Mouse (Mus musculus): ENCODE measurements around the gene Tcte3. TPM values are rescaled to one million over a fixed set of nuclear protein-coding genes. Genes with fewer than 3 reads are reported as not detected.
"Not testable (repeated sequence)": the region's sequence is repeated elsewhere in the genome, so short reads cannot be mapped to it uniquely, and the experiment has no call there.

Gene Tcte3
- polyA plus RNA-seq, 1 experiment from 2014 or later = 3.5 TPM

GRCm38 (mm10) chr17:15065391-15066024, 24.2 kb upstream of the Tcte3 start:
- no peaks in the 10 kb centered on the region for H3K27me3 ChIP-seq (replicated peaks)
- peaks cover 12% of the 10 kb centered on the region; the same call in 1 of the 2 replicates for H3K4me1 ChIP-seq
- no peak overlapping the region for H3K9ac ChIP-seq
- no peak overlapping the region for H3K27ac ChIP-seq
- no peak overlapping the region for H3K4me3 ChIP-seq
- no peak overlapping the region for H3K4me2 ChIP-seq
- no peak for ATAC-seq
- H3K36me3 ChIP-seq = peaks cover 29% of the 10 kb centered on the region
- WGBS (ENCODE audit: insufficient replicate concordance) = 44% methylated on average over 13 of the region's 13 CpGs
- no peaks in the 10 kb centered on the region for H3K9me3 ChIP-seq (replicated peaks)

- no peaks in the 10 kb centered on the region for H3K27me3 ChIP-seq (replicated peaks)
- H3K27ac ChIP-seq = no peak overlapping the region
- WGBS (ENCODE audit: insufficient replicate concordance) = 86% methylated on average over 6 of the region's 6 CpGs
- ATAC-seq = no peak
- H3K4me3 ChIP-seq = no peak overlapping the region
- H3K4me1 ChIP-seq = peaks cover 9% of the 10 kb centered on the region; the same call in 1 of the 2 replicates
- H3K4me2 ChIP-seq = no peak overlapping the region
- H3K9me3 ChIP-seq (replicated peaks) = no peaks in the 10 kb centered on the region
- no peak overlapping the region for H3K9ac ChIP-seq
- H3K36me3 ChIP-seq = peaks cover 75% of the 10 kb centered on the region
These were observed 19.1 kb upstream of the Tcte3 start for GRCm38 (mm10) chr17:15060356-15060755.

- Histone ChIP-seq H3K4me3 (no peak overlapping the region), H3K36me3 (peaks cover 81% of the 10 kb centered on the region)
- ATAC-seq = no peak
These were observed 18.4 kb upstream of the Tcte3 start for GRCm38 (mm10) chr17:15059646-15060045.

DNA sequence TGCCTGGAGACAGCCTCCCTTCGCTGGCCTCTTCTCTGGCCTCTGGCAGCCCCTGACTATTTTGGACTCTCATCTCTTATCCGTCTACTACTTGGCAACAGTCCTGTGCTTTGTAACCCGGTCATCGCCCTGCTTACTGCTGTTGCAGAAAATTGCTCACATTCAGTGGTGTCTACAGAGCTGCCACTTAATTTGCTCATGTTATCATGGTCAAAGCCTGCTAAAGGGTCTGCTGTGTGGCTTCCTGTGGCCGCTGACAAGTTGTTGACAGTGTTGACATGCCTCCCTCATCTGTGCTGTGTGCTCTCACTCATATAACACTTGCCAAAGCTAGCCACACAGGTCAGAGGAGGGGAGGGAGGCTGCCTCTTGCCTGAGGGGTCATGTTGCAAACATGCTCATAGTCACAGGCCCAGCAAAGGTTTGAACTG, 16.9 kb upstream of the Tcte3 start:
- ATAC-seq = 0 out of 2 replicates have a peak, but pooled peaks have one; percentile 14
- Histone ChIP-seq H3K9me3 (replicated peaks) (no peaks in the 10 kb centered on the region), H3K4me2 (no peak overlapping the region), H3K4me1 (peaks cover 9% of the 10 kb centered on the region; the same call in 1 of the 2 replicates), H3K36me3 (peaks cover 78% of the 10 kb centered on the region), H3K4me3 (no peak overlapping the region), H3K9ac (no peak overlapping the region), H3K27ac (no peak overlapping the region), H3K27me3 (replicated peaks) (no peaks in the 10 kb centered on the region)
- 68% methylated on average over 5 of the region's 5 CpGs for WGBS (ENCODE audit: insufficient replicate concordance)

More at GRCm38 (mm10) chr17:15059646-15060045, 18.4 kb upstream of the Tcte3 start:
- Histone ChIP-seq H3K4me2 (no peak overlapping the region), H3K27me3 (replicated peaks) (no peaks in the 10 kb centered on the region), H3K27ac (no peak overlapping the region), H3K4me1 (peaks cover 9% of the 10 kb centered on the region; the same call in 1 of the 2 replicates), H3K9ac (no peak overlapping the region), H3K9me3 (replicated peaks) (no peaks in the 10 kb centered on the region)
- 86% methylated on average over 14 of the region's 14 CpGs for WGBS (ENCODE audit: insufficient replicate concordance)

DNA sequence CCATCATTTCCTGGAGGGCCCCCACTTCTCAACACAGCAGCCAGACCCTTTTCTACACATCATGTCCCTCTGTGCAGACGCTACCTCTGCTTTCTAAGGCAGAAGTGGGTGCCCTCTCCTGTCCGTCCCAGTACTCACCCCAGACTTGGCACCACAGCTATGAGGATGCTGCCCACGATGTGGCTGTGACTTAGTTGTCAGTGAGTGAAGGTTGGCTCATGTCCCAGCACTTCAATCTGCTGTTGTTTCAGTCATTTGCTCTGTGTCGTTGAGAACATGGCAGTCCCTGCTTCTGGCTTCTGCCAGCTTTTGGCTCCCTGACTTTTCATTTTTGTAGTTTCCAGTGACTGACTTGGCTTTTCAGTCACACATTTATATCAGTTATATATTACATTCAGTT, 14.6 kb upstream of the Tcte3 start:
- Histone ChIP-seq H3K9me3 (replicated peaks) (no peaks in the 10 kb centered on the region), H3K27ac (no peak overlapping the region), H3K9ac (no peak overlapping the region), H3K36me3 (peaks cover 57% of the 10 kb centered on the region), H3K4me3 (no peak overlapping the region), H3K4me1 (peaks cover 9% of the 10 kb centered on the region; the same call in 1 of the 2 replicates), H3K4me2 (no peak overlapping the region), H3K27me3 (replicated peaks) (no peaks in the 10 kb centered on the region)
- no peak for ATAC-seq
- 73% methylated on average over 4 of the region's 4 CpGs for WGBS (ENCODE audit: insufficient replicate concordance)

DNA sequence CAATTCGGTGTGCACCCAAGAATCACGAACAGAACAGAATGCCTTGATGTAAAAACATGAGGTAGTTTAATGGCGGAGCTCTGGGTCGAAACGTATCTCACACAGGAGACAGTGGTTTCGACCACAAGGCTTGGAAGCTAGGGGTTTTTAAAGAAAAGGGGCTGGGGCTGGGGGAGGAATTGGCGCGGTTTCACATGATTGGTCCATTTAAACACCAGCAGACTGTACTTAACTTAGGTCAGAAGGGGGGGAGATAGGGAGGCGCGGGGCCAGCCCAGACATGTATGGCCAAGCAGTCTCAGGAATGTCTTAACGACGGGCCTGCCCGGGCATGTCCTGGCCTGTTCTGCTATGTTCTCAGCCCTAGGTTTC, 12.5 kb upstream of the Tcte3 start:
- H3K4me3 ChIP-seq; H3K4me2 ChIP-seq; H3K9ac ChIP-seq; H3K4me1 ChIP-seq; H3K27ac ChIP-seq; H3K9me3 ChIP-seq (replicated peaks); H3K27me3 ChIP-seq (replicated peaks); ATAC-seq: not testable (repeated sequence)
- H3K36me3 ChIP-seq = peaks cover 36% of the 10 kb centered on the region
- WGBS (ENCODE audit: insufficient replicate concordance) = 86% methylated on average over 11 of the region's 13 CpGs

GRCm38 (mm10) chr17:15053183-15053828, 12.0 kb upstream of the Tcte3 start:
- H3K4me3 ChIP-seq; H3K4me2 ChIP-seq; H3K27ac ChIP-seq; H3K9ac ChIP-seq; H3K27me3 ChIP-seq (replicated peaks); H3K9me3 ChIP-seq (replicated peaks); H3K4me1 ChIP-seq: not testable (repeated sequence)
- 0 out of 2 replicates have a peak, but pooled peaks have one; percentile 24 for ATAC-seq
- 95% methylated on average over 6 of the region's 8 CpGs for WGBS (ENCODE audit: insufficient replicate concordance)
- H3K36me3 ChIP-seq = peaks cover 31% of the 10 kb centered on the region

GRCm38 (mm10) chr17:15052766-15053165, 11.5 kb upstream of the Tcte3 start:
- not testable (repeated sequence) for H3K27ac ChIP-seq; H3K4me1 ChIP-seq; H3K9me3 ChIP-seq (replicated peaks); H3K4me2 ChIP-seq; H3K27me3 ChIP-seq (replicated peaks); H3K4me3 ChIP-seq; H3K9ac ChIP-seq
- ATAC-seq = peak; percentile 25; the same call in 1 of the 2 replicates
- peaks cover 26% of the 10 kb centered on the region; the same call in 1 of the 2 replicates for H3K36me3 ChIP-seq
- WGBS (ENCODE audit: insufficient replicate concordance) = 53% methylated on average over 1 of the region's 1 CpGs

GRCm38 (mm10) chr17:15050338-15050737, 9.1 kb upstream of the Tcte3 start:
- H3K4me2 ChIP-seq; H3K4me3 ChIP-seq; ATAC-seq; H3K9me3 ChIP-seq (replicated peaks); H3K27ac ChIP-seq; H3K9ac ChIP-seq; H3K4me1 ChIP-seq; H3K36me3 ChIP-seq; H3K27me3 ChIP-seq (replicated peaks): not testable (repeated sequence)
- WGBS (ENCODE audit: insufficient replicate concordance) = no CpG with 5 or more reads among the region's 1 CpGs

- not testable (repeated sequence) for H3K4me1 ChIP-seq; H3K9ac ChIP-seq; H3K36me3 ChIP-seq; H3K4me3 ChIP-seq; H3K9me3 ChIP-seq (replicated peaks); H3K4me2 ChIP-seq; H3K27me3 ChIP-seq (replicated peaks); H3K27ac ChIP-seq
- peak; percentile 33; the same call in 1 of the 2 replicates for ATAC-seq
- no CpG with 5 or more reads among the region's 3 CpGs for WGBS (ENCODE audit: insufficient replicate concordance)
These were observed 833 bp downstream of the Tcte3 start for GRCm38 (mm10) chr17:15040455-15040854.

DNA sequence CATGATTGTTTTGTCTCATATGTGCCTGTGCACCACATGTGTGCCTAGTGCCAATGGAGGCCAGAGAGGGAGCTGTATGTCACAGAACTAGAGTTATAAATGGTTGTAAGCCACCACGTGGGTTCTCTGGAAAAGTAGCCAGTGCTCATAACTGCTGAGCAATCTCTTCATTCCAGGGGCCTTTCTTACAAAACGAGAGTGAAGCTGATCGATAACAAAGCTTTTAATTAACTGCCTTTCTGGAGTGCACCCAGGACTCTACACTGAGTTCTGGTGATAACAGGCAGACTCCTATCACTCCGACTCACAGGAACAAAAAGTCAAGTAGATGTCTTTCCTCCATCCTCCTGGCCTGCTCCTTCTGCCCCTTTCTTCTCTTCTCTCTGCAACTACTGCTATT, 9.9 kb downstream of the Tcte3 start:
- not testable (repeated sequence) for H3K4me1 ChIP-seq; H3K27ac ChIP-seq; H3K27me3 ChIP-seq (replicated peaks); H3K9ac ChIP-seq; H3K4me2 ChIP-seq; H3K9me3 ChIP-seq (replicated peaks); H3K4me3 ChIP-seq; H3K36me3 ChIP-seq
- peak; percentile 84 for ATAC-seq
- no CpG with 5 or more reads among the region's 4 CpGs for WGBS (ENCODE audit: insufficient replicate concordance)

GRCm38 (mm10) chr17:15025513-15025912, 15.8 kb downstream of the Tcte3 start:
- H3K36me3 ChIP-seq; H3K4me3 ChIP-seq; H3K27ac ChIP-seq; H3K9me3 ChIP-seq (replicated peaks); H3K27me3 ChIP-seq (replicated peaks); H3K9ac ChIP-seq; H3K4me1 ChIP-seq; H3K4me2 ChIP-seq: not testable (repeated sequence)
- no CpG with 5 or more reads among the region's 6 CpGs for WGBS (ENCODE audit: insufficient replicate concordance)
- peak; percentile 31; the same call in 1 of the 2 replicates for ATAC-seq
